Mouse (Mus musculus) kidney, embryonic 15.5 days (tissue): ENCODE results near the gene BC052040. TPM values are rescaled to one million over a fixed set of nuclear protein-coding genes. Genes with fewer than 3 reads are reported as not detected.
A peak's percentile ranks its signal among the peaks of the same experiment; 100 is the strongest.

Experiments used
- ATAC-seq: fragments of 200-750 bp; cut with Nextera tagmentation; replicated peaks from 2 replicates; pipeline ENCODE4 v1.8.0; 2017; ENCODE audit warnings: moderate TSS enrichment; ENCODE audit not compliant: low FRiP score
- H3K27ac ChIP-seq: fragments of 300-500 bp; sonication (generic); 2 replicates; pipeline ENCODE4 v1.5.1; 2015; ENCODE audit warnings: mild to moderate bottlenecking, inconsistent platforms
- H3K27me3 ChIP-seq: fragments of 300-500 bp; sonication (generic); 2 replicates; pipeline ENCODE4 v1.6.1; 2015; ENCODE audit warnings: inconsistent platforms
- H3K36me3 ChIP-seq: fragments of 300-500 bp; sonication (generic); 2 replicates; pipeline ENCODE4 v1.6.1; 2015; ENCODE audit warnings: inconsistent platforms
- H3K4me1 ChIP-seq: fragments of 300-500 bp; sonication (generic); 2 replicates; pipeline ENCODE4 v1.6.1; 2015; ENCODE audit warnings: inconsistent platforms
- H3K4me2 ChIP-seq: fragments of 300-500 bp; sonication (generic); 2 replicates; pipeline ENCODE4 v1.6.1; 2015; ENCODE audit warnings: moderate library complexity, mild to moderate bottlenecking, inconsistent platforms
- H3K4me3 ChIP-seq: fragments of 300-500 bp; sonication (generic); replicated peaks from 2 replicates; pipeline ENCODE4 v1.5.1; 2015; ENCODE audit warnings: mild to moderate bottlenecking, inconsistent platforms
- H3K9ac ChIP-seq: fragments of 300-500 bp; sonication (generic); 2 replicates; pipeline ENCODE4 v1.6.1; 2015; ENCODE audit warnings: mild to moderate bottlenecking, inconsistent platforms
- H3K9me3 ChIP-seq: fragments of 300-500 bp; sonication (generic); replicated peaks from 2 replicates; pipeline ENCODE4 v1.6.1; 2016; ENCODE audit warnings: inconsistent platforms
- WGBS: fragments of 180-500 bp; shearing (Covaris S2); methylation state at CpG from one replicate; pipeline ENCODE4 v1.1.7; 2015; ENCODE audit warnings: mixed read lengths; 5-methylcytosine and 5-hydroxymethylcytosine counted together
- polyA plus RNA-seq: library from polyadenylated mRNA; unstranded; fragments of >200 nt; fragmentation: Nextera tagmentation; extraction: Ambion mirVana; gene quantifications from 2 replicates; pipeline ENCODE4 v1.2.1, GENCODE M21; 2015

BC052040 gene
- polyA plus RNA-seq, 1 experiment from 2014 or later, result 18.8 TPM

DNA sequence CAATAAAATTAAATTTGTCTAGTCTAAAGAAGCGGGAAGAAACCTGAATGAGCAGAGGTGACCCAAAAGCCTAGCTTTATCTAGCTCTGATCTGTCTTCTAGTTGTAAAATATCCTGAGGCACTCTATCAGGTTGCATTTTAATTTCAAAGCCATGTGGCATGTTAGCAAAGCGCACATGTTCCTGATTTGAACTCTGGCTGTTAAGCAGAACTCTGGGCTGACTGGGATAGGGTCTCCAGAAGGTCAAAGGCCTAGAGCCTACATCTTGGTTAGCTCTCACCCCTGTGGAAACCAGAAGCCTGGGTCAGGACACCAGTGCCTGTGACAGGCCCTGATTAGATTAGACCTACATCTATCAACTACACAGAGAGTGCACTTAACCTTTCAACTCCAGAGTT, 156.4 kb downstream of the BC052040 start:
- no peak overlapping the region for H3K9ac ChIP-seq
- 54% methylated on average over 2 of the region's 2 CpGs for WGBS
- no peak overlapping the region for H3K27ac ChIP-seq
- no peaks in the 10 kb centered on the region for H3K36me3 ChIP-seq
- H3K9me3 ChIP-seq, result no peaks in the 10 kb centered on the region
- peaks cover 29% of the 10 kb centered on the region for H3K4me1 ChIP-seq
- ATAC-seq, result no peak
- no peak overlapping the region for H3K4me3 ChIP-seq
- no peaks in the 10 kb centered on the region for H3K27me3 ChIP-seq
- H3K4me2 ChIP-seq, result no peak overlapping the region

- peak overlapping the region; percentile 41; the same call in 1 of the 2 replicates for H3K27ac ChIP-seq
- no peak for ATAC-seq
- H3K36me3 ChIP-seq, result no peaks in the 10 kb centered on the region
- H3K9me3 ChIP-seq, result no peaks in the 10 kb centered on the region
- 69% methylated on average over 7 of the region's 7 CpGs for WGBS
- H3K27me3 ChIP-seq, result no peaks in the 10 kb centered on the region
- H3K4me1 ChIP-seq, result peaks cover 16% of the 10 kb centered on the region
- H3K4me2 ChIP-seq, result no peak overlapping the region
- H3K9ac ChIP-seq, result no peak overlapping the region
- no peak overlapping the region for H3K4me3 ChIP-seq
Measured at GRCm38 (mm10) chr2:115742061-115742460, 160.5 kb downstream of the BC052040 start.

DNA sequence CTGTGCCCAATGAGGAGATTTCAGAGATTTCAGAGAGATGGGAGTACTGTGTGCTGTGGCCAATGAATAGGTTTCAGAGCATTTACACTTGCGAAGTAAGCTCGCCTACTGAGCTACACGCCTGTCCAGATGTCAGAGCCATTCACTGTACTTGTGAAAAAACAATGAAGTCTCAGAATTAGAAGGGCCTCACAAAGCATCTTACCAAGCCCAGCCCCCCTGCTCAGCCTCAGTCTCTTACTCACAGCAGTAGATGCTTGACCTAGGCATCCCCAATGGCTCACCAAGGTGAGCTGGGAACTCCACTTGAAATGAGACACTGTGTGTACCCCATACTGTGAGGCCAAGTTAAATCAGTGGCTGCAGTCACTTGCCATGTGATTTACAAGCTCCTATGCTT, 166.1 kb downstream of the BC052040 start:
- H3K9me3 ChIP-seq, result no peaks in the 10 kb centered on the region
- no peak overlapping the region for H3K27ac ChIP-seq
- H3K4me3 ChIP-seq, result no peak overlapping the region
- no peak overlapping the region for H3K4me2 ChIP-seq
- ATAC-seq, result no peak
- no peaks in the 10 kb centered on the region for H3K27me3 ChIP-seq
- H3K9ac ChIP-seq, result no peak overlapping the region
- WGBS, result 96% methylated on average over 3 of the region's 3 CpGs
- H3K36me3 ChIP-seq, result no peaks in the 10 kb centered on the region
- H3K4me1 ChIP-seq, result 0 out of 2 replicates have a peak, but pooled peaks cover 11% of the 10 kb centered on the region

- H3K4me2 ChIP-seq, result no peak overlapping the region
- H3K27me3 ChIP-seq, result no peaks in the 10 kb centered on the region
- 81% methylated on average over 7 of the region's 7 CpGs for WGBS
- no peak for ATAC-seq
- H3K4me1 ChIP-seq, result 0 out of 2 replicates have a peak, but pooled peaks cover 12% of the 10 kb centered on the region
- no peaks in the 10 kb centered on the region for H3K36me3 ChIP-seq
- no peak overlapping the region for H3K4me3 ChIP-seq
- H3K9ac ChIP-seq, result no peak overlapping the region
- no peak overlapping the region for H3K27ac ChIP-seq
- no peaks in the 10 kb centered on the region for H3K9me3 ChIP-seq
Measured at GRCm38 (mm10) chr2:115751177-115751576, 169.7 kb downstream of the BC052040 start.

GRCm38 (mm10) chr2:115757685-115758084, 176.2 kb downstream of the BC052040 start:
- no peaks in the 10 kb centered on the region for H3K36me3 ChIP-seq
- WGBS, result 35% methylated on average over 6 of the region's 6 CpGs

DNA sequence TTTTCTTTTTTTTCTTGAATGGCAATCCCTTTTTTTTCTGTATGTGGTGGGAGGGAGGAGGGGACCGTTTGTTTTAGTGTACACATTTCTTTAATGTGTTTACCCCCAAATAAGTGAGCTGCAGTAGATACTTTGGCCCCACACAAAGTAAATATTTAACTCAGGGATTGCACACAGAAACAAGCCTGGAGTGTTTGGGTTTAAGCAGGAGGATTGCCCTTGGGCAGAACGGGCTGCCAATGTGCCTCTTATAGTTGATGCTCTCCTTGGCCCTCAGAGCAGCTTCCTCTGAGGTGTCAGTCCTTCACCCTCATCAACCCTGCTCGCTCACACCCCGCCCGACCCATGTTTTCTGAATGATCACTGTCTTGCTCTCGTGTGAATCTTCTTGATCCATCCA, 177.0 kb downstream of the BC052040 start:
- Histone ChIP-seq H3K9ac (no peak overlapping the region), H3K36me3 (no peaks in the 10 kb centered on the region), H3K9me3 (no peaks in the 10 kb centered on the region), H3K27me3 (no peaks in the 10 kb centered on the region), H3K4me1 (peaks cover 29% of the 10 kb centered on the region), H3K4me3 (no peak overlapping the region), H3K4me2 (0 out of 2 replicates have a peak overlapping the region, but pooled peaks have one; percentile 8), H3K27ac (peak overlapping the region; percentile 56)
- 70% methylated on average over 6 of the region's 6 CpGs for WGBS
- ATAC-seq, result peak; percentile 64; the same call in 1 of the 2 replicates

More at GRCm38 (mm10) chr2:115757685-115758084, 176.2 kb downstream of the BC052040 start:
- Histone ChIP-seq H3K27me3 (no peaks in the 10 kb centered on the region), H3K27ac (peak overlapping the region; percentile 56), H3K4me3 (no peak overlapping the region), H3K4me1 (peaks cover 23% of the 10 kb centered on the region), H3K4me2 (0 out of 2 replicates have a peak overlapping the region, but pooled peaks have one; percentile 8), H3K9me3 (no peaks in the 10 kb centered on the region), H3K9ac (no peak overlapping the region)
- ATAC-seq, result no peak

DNA sequence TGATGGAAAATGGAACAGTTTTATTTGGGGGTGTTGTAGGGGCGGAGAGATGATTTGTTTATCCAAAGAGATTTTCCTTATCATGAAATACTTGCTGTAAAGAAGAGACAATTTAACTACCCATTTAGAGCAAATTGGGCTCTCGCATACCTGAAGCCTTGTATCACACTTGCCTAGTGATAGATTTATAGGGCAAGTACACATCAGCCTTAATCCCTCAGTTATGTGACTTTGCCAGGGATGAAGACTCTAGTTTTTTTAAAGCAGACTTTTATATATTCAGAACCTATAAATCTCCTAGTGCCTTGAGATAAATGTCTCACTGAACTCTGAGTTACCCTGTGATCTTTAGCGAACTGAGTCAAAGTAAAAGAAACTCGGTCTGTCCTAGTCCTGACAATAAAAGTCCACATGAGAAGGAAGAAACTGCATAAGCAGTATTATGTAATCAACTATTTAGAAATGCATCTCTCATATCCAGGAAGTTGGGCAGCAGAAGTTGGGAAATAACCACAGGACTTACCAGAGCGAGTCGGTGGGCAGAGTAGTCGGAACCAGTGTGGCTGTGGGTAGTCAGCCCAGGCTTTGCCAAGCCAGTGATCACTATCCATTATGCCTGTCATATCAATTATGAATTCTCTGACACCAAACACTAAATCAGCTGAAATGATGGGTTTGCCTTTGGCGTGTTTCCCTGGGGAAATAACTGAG, 183.2 kb downstream of the BC052040 start:
- WGBS, result 54% methylated on average over 8 of the region's 8 CpGs
- Histone ChIP-seq H3K4me3 (no peak overlapping the region), H3K27me3 (no peaks in the 10 kb centered on the region), H3K36me3 (no peaks in the 10 kb centered on the region), H3K4me2 (no peak overlapping the region), H3K4me1 (peaks cover 16% of the 10 kb centered on the region), H3K27ac (peak overlapping the region; percentile 78), H3K9ac (no peak overlapping the region), H3K9me3 (no peaks in the 10 kb centered on the region)
- ATAC-seq, result no peak; the same call in 1 of the 2 replicates

DNA sequence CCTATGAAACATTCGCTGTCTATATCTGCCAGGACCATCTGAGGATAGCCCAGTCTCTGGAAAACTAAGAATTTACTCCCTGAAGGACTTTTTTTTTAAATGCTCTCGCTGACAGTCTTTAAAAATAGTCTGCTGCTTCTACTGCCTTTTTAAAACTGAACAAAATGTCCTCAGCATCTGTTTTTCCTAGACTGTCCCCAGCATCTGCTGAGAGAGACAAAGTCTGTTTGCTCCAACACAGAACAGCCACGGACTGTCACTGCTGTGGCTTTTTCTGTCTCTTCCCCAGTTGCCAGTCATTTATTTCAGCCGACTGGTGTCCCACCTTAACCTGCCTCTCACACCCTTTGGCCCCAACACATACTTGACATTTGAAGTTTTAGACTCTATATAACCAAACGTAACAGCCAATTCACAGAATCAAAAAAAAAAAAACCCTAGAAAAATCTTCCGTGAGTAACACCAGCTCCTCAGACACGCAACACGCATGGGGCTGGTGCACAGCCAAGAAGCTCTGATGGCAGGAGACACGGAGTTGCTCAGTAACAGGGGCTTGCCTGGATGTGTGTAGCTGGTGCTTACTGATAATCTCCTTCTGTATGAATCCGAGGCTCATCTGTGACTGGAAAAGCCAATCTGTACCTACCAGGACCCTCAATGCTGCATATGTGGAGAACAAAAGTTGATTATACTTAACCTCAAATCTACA, 188.2 kb downstream of the BC052040 start:
- peaks cover 13% of the 10 kb centered on the region for H3K4me1 ChIP-seq
- no peak overlapping the region for H3K4me3 ChIP-seq
- no peak overlapping the region for H3K27ac ChIP-seq
- H3K27me3 ChIP-seq, result no peaks in the 10 kb centered on the region
- no peak overlapping the region for H3K9ac ChIP-seq
- H3K9me3 ChIP-seq, result no peaks in the 10 kb centered on the region
- no peak overlapping the region for H3K4me2 ChIP-seq
- WGBS, result 88% methylated on average over 10 of the region's 10 CpGs
- ATAC-seq, result no peak
- no peaks in the 10 kb centered on the region for H3K36me3 ChIP-seq

DNA sequence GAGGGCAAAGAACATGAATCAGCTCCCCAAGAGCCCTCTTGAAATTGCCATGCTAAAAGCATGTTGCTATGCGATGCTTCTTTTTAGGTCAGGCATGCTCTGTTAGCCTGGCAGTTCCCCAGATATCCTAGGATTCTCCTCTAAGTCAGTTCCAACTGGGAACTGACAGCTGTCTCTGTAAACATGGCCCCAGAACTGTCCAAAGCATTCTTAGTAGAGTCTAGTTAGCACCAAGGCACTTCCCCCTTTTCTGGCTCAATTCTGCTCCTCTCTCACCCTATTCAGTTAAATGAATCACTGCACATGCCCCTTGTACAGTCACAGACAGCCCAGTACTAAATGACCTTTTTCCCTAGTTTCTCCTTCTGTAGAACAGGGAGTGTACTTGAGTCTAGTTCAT, 191.2 kb downstream of the BC052040 start:
- no peaks in the 10 kb centered on the region for H3K36me3 ChIP-seq
- no peak overlapping the region for H3K27ac ChIP-seq
- H3K4me3 ChIP-seq, result no peak overlapping the region
- ATAC-seq, result no peak
- peaks cover 36% of the 10 kb centered on the region for H3K4me1 ChIP-seq
- H3K4me2 ChIP-seq, result no peak overlapping the region
- 96% methylated on average over 1 of the region's 1 CpGs for WGBS
- H3K9me3 ChIP-seq, result no peaks in the 10 kb centered on the region
- H3K27me3 ChIP-seq, result no peaks in the 10 kb centered on the region
- no peak overlapping the region for H3K9ac ChIP-seq

DNA sequence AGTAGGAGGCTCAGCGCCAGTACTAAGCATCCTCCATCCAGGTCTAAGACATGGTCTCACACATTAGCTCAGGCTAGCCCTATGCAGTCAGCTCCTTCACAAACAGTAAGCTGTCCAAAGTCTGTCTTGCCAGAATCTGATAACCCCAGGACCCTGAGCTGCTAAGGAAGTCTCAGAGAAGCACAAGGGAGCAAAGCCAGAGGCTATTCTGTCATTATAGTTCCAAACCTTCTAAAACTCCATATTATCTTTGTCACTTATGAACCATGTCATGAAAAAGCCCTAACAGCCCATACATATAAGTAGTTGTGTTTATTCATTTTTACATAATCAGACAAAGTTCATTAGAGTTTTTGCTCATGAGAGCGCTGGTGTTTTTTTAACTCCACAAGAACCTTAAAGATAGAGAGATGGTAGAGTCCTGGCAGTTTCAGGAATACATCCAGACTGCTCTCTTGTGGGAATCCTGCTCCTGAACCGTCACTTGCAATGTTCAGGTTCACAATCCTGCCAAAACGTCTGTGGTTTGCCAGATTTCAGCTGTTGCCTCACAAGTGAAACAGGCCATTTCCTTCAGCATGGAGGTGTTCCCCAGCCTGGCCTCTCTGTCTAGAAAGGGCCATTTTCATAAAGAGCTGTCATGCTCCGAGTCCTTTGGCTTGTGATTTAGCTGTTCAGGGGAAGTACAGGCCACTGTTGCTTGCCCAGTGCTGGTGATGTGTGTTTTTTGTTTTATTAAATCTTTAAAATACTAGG, 192.8 kb downstream of the BC052040 start:
- H3K4me1 ChIP-seq, result peaks cover 47% of the 10 kb centered on the region
- no peak for ATAC-seq
- H3K4me3 ChIP-seq, result no peak overlapping the region
- H3K4me2 ChIP-seq, result no peak overlapping the region
- no peaks in the 10 kb centered on the region for H3K9me3 ChIP-seq
- peak overlapping the region; percentile 90 for H3K27ac ChIP-seq
- no peaks in the 10 kb centered on the region for H3K27me3 ChIP-seq
- no peak overlapping the region for H3K9ac ChIP-seq
- no peaks in the 10 kb centered on the region for H3K36me3 ChIP-seq
- 51% methylated on average over 5 of the region's 5 CpGs for WGBS

- Histone ChIP-seq H3K9ac (no peak overlapping the region), H3K4me1 (peaks cover 54% of the 10 kb centered on the region), H3K27ac (peak overlapping the region; percentile 90), H3K9me3 (no peaks in the 10 kb centered on the region), H3K4me2 (peak overlapping the region; percentile 13; the same call in 1 of the 2 replicates), H3K4me3 (no peak overlapping the region), H3K27me3 (no peaks in the 10 kb centered on the region), H3K36me3 (no peaks in the 10 kb centered on the region)
- ATAC-seq, result peak; percentile 83
- WGBS, result 9% methylated on average over 8 of the region's 8 CpGs
Measured at GRCm38 (mm10) chr2:115775488-115776217, 194.1 kb downstream of the BC052040 start.
